Mouse (Mus musculus): ENCODE data around the gene Ins2.

DNA sequence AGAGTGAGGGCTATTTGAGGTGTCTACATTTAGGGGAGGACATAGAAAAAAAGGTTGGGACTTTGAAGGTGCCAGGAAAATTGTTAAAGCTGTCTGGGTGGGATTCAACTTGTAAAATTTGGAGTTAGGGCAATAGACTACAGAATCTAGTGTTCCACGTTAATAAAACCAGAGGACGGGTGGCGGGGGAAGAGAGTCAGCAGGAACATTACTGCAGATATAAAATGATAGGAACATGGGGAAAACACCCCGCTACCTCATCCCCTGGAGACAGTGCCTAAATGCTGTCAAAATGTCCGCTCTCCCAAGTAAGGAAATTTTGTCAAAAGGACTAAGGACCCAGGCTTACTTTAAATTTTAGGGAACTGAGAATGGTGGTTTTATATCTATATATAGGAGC, 80.0 kb downstream of the Ins2 start:
- no peak for TF ChIP-seq POLR2A (IDR thresholded peaks at IDR 0.05; ENCODE audit: low read depth, low read length)
- TF ChIP-seq CTCF (IDR thresholded peaks at IDR 0.05; ENCODE audit: extremely low read depth, insufficient read length, insufficient replicate concordance, low read depth, low read length) = no peak

All from small intestine, adult 2 months (tissue).